In genomic region chr10:113027300-113027699, GRCm38 (mm10) we compare ENCODE assay signal across 7 mouse cellular contexts.
DNase-seq lines count a peak whose midpoint lies in the region; ATAC-seq lines count a peak whose summit lies in the region.

No protein-coding gene starts in this region.

- no peak for ATAC-seq in erythroid progenitor cell, adult 5-6 weeks (replicated peaks; ENCODE audit: low FRiP score, poor library complexity, severe bottlenecking)

- peak; percentile 34 for DNase-seq in layer of hippocampus, adult 11-12 months (ENCODE audit: low spot score)
- DNase-seq in layer of hippocampus, postnatal 36 days: no peak
- DNase-seq in MEL-GATA-1-ER (ENCODE audit: extremely low read depth, low read depth): peak; percentile 38
- peak; percentile 36 for DNase-seq in brain, embryonic 18.5 days (ENCODE audit: low read depth, low spot score)
- DNase-seq in layer of hippocampus, postnatal 10 days (ENCODE audit: low spot score in 2 of 2): peak; percentile 5 to 20
- no peak for DNase-seq in yolk sac, embryonic 10.5 days (ENCODE audit: low spot score)

Comparison
In these comparisons a context has a peak if more than half of its experiments do, and no peak if none do; other contexts are left out.
1. DNase-seq: peak in layer of hippocampus, adult 11-12 months (single experiment), MEL-GATA-1-ER (single experiment), brain, embryonic 18.5 days (single experiment) and layer of hippocampus, postnatal 10 days (2 of 2); none in layer of hippocampus, postnatal 36 days (0 of 2) and yolk sac, embryonic 10.5 days (single experiment).